Mouse (Mus musculus) CH12.LX (cell line): ENCODE measurements around the gene Kirrel3.

ENCODE experiments used
- BHLHE40 ChIP-seq: IDR thresholded peaks from 2 replicates; pipeline ENCODE4 v1.6.1; 2011; ENCODE audit warnings: mild to moderate bottlenecking, low read depth, low read length, improper control_type of control experiment
- CHD1 ChIP-seq: IDR thresholded peaks from 2 replicates; pipeline ENCODE4 v1.6.1; 2012; ENCODE audit warnings: low read depth, low read length, improper control_type of control experiment, inconsistent platforms
- CTCF ChIP-seq, 2 experiments: IDR thresholded peaks in 1 of 2; conservative IDR thresholded peaks in 1 of 2; 2 replicates each; pipeline ENCODE4 v1.5.1; 2011 to 2012; ENCODE audit warnings: low read depth in 2 of 2, low read length in 2 of 2, improper control_type of control experiment in 1 of 2, inconsistent platforms in 1 of 2, mild to moderate bottlenecking in 1 of 2, moderate library complexity in 1 of 2
- MAX ChIP-seq: IDR thresholded peaks from 2 replicates; pipeline ENCODE4 v1.6.1; 2011; ENCODE audit warnings: low read length, improper control_type of control experiment
- NELFE ChIP-seq: IDR thresholded peaks from 2 replicates; pipeline ENCODE4 v1.6.1; 2011; ENCODE audit warnings: low read depth, low read length, improper control_type of control experiment
- POLR2A ChIP-seq: IDR thresholded peaks from 2 replicates; pipeline ENCODE4 v1.6.1; 2011; ENCODE audit warnings: low read depth, mild to moderate bottlenecking, improper control_type of control experiment, low read length
- POLR2AphosphoS2 ChIP-seq: IDR thresholded peaks from 2 replicates; pipeline ENCODE4 v1.6.1; 2011; ENCODE audit warnings: low read depth, low read length, improper control_type of control experiment
- SIN3A ChIP-seq: IDR thresholded peaks from 2 replicates; pipeline ENCODE4 v1.6.1; 2012; ENCODE audit warnings: low read length, improper control_type of control experiment, inconsistent platforms
- ZNF384 ChIP-seq: IDR thresholded peaks from 2 replicates; pipeline ENCODE4 v1.6.1; 2012; ENCODE audit warnings: low read depth, low read length, improper control_type of control experiment, inconsistent platforms

- TF ChIP-seq CTCF (conservative IDR thresholded peaks at IDR 0.05 in 1 of 2, IDR thresholded peaks at IDR 0.05 in 1 of 2; ENCODE audit: low read depth in 2 of 2, low read length in 2 of 2) (no peak), CHD1 (no peak), NELFE (no peak), SIN3A (no peak), ZNF384 (no peak), MAX (no peak), POLR2AphosphoS2 (no peak), POLR2A (no peak), BHLHE40 (no peak)
Observed at GRCm38 (mm10) chr9:35026311-35026710, 540.6 kb downstream of the Kirrel3 start.
